Mouse (Mus musculus): ENCODE results near the gene 1810010D01Rik.
A peak's percentile ranks its signal among the peaks of the same experiment; 100 is the strongest.

1810010D01Rik gene

GRCm38 (mm10) chr7:145176750-145177589, 30.9 kb downstream of the 1810010D01Rik start:
- DNase-seq (ENCODE audit: low spot score), result no peak

GRCm38 (mm10) chr7:145173563-145173962, 34.4 kb downstream of the 1810010D01Rik start:
- DNase-seq (ENCODE audit: low spot score), result no peak

GRCm38 (mm10) chr7:145173116-145173515, 34.8 kb downstream of the 1810010D01Rik start:
- DNase-seq (ENCODE audit: low spot score), result no peak

GRCm38 (mm10) chr7:145169703-145170102, 38.2 kb downstream of the 1810010D01Rik start:
- no peak for DNase-seq (ENCODE audit: low spot score)

- DNase-seq (ENCODE audit: low spot score), result peak; percentile 33
Observed at GRCm38 (mm10) chr7:145159283-145160240, 48.4 kb downstream of the 1810010D01Rik start.
